Mouse (Mus musculus): ENCODE results near the gene Nemf. TPM values are rescaled to one million over a fixed set of nuclear protein-coding genes. Genes with fewer than 3 reads are reported as not detected.
"Not testable (repeated sequence)": the region's sequence is repeated elsewhere in the genome, so short reads cannot be mapped to it uniquely, and the experiment has no call there.

Gene Nemf
- polyA plus RNA-seq, 1 experiment from 2014 or later: 56.4 TPM

GRCm38 (mm10) chr12:69385542-69386280, 28.7 kb upstream of the Nemf start:
- no peak for ATAC-seq (ENCODE audit: extremely low read depth, insufficient number of reproducible peaks, low FRiP score, low TSS enrichment)
- H3K4me1 ChIP-seq: peaks cover 14% of the 10 kb centered on the region
- H3K36me3 ChIP-seq: no peaks in the 10 kb centered on the region
- H3K4me2 ChIP-seq: no peak overlapping the region
- H3K27me3 ChIP-seq (replicated peaks): no peaks in the 10 kb centered on the region
- no peaks in the 10 kb centered on the region for H3K9me3 ChIP-seq
- H3K27ac ChIP-seq (replicated peaks): no peak overlapping the region
- H3K9ac ChIP-seq: no peak overlapping the region
- WGBS: 70% methylated on average over 6 of the region's 6 CpGs
- no peak overlapping the region for H3K4me3 ChIP-seq

DNA sequence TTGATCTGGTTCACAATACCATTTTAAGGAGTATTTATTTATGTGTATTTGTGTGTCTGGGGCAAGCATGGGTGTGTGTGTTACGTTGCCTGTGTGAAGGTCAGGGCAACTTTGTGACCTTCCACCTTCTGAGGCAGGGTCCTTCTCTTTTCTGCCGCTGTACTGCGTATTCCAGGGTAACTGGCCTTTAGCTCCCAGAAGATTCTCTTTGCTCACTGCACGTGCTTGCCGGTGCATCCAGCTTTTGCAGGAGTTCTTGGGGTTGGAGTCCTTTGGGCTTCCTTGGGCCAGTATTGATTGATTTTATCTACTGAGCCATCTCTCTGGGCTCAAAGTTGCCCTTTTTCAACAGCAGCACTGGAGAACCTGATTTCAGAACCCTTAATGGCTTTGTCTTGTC, 27.6 kb upstream of the Nemf start:
- Histone ChIP-seq H3K4me3 (no peak overlapping the region), H3K4me2 (no peak overlapping the region), H3K9ac (no peak overlapping the region), H3K36me3 (no peaks in the 10 kb centered on the region; the same call in 1 of the 2 replicates), H3K9me3 (no peaks in the 10 kb centered on the region), H3K4me1 (peaks cover 14% of the 10 kb centered on the region), H3K27ac (replicated peaks) (no peak overlapping the region), H3K27me3 (replicated peaks) (no peaks in the 10 kb centered on the region)
- no peak for ATAC-seq (ENCODE audit: extremely low read depth, insufficient number of reproducible peaks, low FRiP score, low TSS enrichment)
- WGBS: 81% methylated on average over 5 of the region's 5 CpGs

GRCm38 (mm10) chr12:69382880-69383279, 25.9 kb upstream of the Nemf start:
- WGBS: 62% methylated on average over 1 of the region's 1 CpGs

DNA sequence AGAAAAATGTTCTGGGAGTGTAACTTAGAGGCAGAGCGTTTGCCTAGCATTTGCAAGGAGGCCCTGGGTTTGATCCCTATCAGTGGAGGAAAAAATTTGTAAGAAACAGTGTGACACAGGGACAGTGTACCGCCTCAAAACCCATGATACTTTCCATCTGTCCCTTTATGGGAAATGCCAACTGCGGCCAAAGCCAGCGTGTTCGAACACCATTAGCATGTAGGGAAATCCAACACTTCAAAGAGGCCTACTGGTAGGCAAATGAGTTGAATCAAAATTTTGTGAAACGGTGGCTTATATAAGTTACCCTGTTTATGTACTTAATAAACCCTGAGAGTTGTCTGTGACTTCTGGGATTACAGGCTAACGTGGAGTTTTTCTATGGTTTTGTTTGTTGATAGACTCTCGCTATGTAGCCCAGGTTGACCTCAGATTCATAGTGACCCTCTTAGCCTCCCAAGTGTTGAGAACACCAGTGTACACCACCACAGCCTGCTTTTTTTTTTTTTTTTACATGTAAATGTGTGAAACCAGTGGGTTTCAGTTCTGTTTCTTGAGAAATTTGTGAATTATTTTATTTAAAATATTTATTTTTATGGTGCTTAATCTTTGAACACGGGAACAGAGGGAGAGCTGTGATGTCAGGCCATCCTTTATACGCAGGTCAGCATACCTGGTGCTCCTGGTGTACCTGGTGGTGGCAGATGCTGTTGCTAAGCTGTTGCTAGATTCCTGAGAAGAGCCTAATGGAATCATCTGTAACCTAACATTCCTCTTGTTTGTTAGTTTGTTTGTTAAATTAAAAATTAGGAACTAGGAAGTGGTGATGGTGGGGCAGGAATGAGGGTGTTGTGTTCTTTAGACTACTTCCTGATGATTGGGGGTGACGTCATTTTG, 21.8 kb upstream of the Nemf start:
- no peak overlapping the region for H3K9ac ChIP-seq
- H3K36me3 ChIP-seq: peaks cover 26% of the 10 kb centered on the region
- ATAC-seq (ENCODE audit: extremely low read depth, insufficient number of reproducible peaks, low FRiP score, low TSS enrichment): no peak
- 82% methylated on average over 11 of the region's 11 CpGs for WGBS
- H3K27ac ChIP-seq (replicated peaks): peak overlapping the region; percentile 57
- no peak overlapping the region for H3K4me3 ChIP-seq
- no peak overlapping the region for H3K4me2 ChIP-seq
- H3K4me1 ChIP-seq: peaks cover 44% of the 10 kb centered on the region
- H3K9me3 ChIP-seq: no peaks in the 10 kb centered on the region
- H3K27me3 ChIP-seq (replicated peaks): no peaks in the 10 kb centered on the region

More at GRCm38 (mm10) chr12:69382880-69383279, 25.9 kb upstream of the Nemf start:
- H3K36me3 ChIP-seq: peaks cover 7% of the 10 kb centered on the region
- no peaks in the 10 kb centered on the region for H3K27me3 ChIP-seq (replicated peaks)
- H3K9ac ChIP-seq: no peak overlapping the region
- no peak overlapping the region for H3K4me3 ChIP-seq
- H3K4me2 ChIP-seq: no peak overlapping the region
- peaks cover 20% of the 10 kb centered on the region for H3K4me1 ChIP-seq
- ATAC-seq (ENCODE audit: extremely low read depth, insufficient number of reproducible peaks, low FRiP score, low TSS enrichment): no peak
- H3K9me3 ChIP-seq: no peaks in the 10 kb centered on the region
- H3K27ac ChIP-seq (replicated peaks): no peak overlapping the region

DNA sequence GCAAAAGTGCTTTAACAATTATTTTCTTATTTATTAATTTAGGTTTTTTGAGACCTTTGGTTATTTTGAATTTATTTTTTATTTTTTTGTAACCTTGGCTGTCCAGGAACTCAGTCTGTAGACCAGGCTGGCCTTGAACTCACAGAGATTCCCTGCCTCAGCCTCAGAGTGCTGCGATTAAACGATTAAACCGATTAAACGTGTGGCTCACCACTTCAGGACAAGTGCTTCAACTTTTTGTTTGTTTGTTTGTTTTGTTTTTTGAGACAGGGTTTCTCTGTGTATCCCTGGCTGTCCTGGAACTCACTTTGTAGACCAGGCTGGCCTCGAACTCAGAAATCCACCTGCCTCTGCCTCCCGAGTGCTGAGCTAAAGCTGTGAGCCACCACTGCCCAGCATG, 20.7 kb upstream of the Nemf start:
- not testable (repeated sequence) for H3K27ac ChIP-seq (replicated peaks); ATAC-seq (ENCODE audit: extremely low read depth, insufficient number of reproducible peaks, low FRiP score, low TSS enrichment); H3K9me3 ChIP-seq; H3K4me3 ChIP-seq; H3K9ac ChIP-seq; H3K4me2 ChIP-seq; H3K27me3 ChIP-seq (replicated peaks)
- peaks cover 36% of the 10 kb centered on the region for H3K36me3 ChIP-seq
- peaks cover 43% of the 10 kb centered on the region for H3K4me1 ChIP-seq
- 91% methylated on average over 6 of the region's 6 CpGs for WGBS

DNA sequence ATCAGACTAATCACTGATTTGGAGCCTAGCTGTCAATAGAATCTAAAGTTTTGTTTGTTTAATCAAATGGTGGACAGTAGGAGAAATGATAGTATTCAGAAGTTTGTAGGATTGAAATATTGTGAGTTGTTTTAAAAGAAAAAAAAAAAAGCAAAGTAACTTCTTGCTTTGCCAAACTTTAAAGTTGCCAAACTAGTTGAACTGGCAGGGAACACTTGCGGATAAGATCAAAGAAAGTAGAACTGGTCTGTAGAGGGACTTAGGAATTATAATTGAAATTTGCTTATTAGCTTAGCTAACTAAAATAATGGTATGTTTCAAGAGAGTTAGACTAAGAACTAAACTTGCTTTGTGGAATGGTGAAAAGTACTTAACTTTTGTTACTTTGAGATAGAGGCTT, 20.2 kb upstream of the Nemf start:
- ATAC-seq (ENCODE audit: extremely low read depth, insufficient number of reproducible peaks, low FRiP score, low TSS enrichment): no peak
- Histone ChIP-seq H3K27me3 (replicated peaks) (no peaks in the 10 kb centered on the region), H3K9ac (no peak overlapping the region), H3K36me3 (peaks cover 36% of the 10 kb centered on the region), H3K9me3 (no peaks in the 10 kb centered on the region), H3K4me1 (peaks cover 41% of the 10 kb centered on the region), H3K4me3 (no peak overlapping the region), H3K27ac (replicated peaks) (no peak overlapping the region), H3K4me2 (no peak overlapping the region)
- WGBS: 91% methylated on average over 1 of the region's 1 CpGs

- Histone ChIP-seq H3K4me2 (peak overlapping the region; percentile 34), H3K4me1 (peaks cover 41% of the 10 kb centered on the region), H3K27ac (replicated peaks) (no peak overlapping the region), H3K36me3 (peaks cover 36% of the 10 kb centered on the region), H3K9ac (peak overlapping the region; percentile 52), H3K9me3 (no peaks in the 10 kb centered on the region), H3K4me3 (no peak overlapping the region), H3K27me3 (replicated peaks) (no peaks in the 10 kb centered on the region)
- ATAC-seq (ENCODE audit: extremely low read depth, insufficient number of reproducible peaks, low FRiP score, low TSS enrichment): no peak
- 67% methylated on average over 2 of the region's 2 CpGs for WGBS
These were observed 19.2 kb upstream of the Nemf start for GRCm38 (mm10) chr12:69376132-69376531.

- H3K4me1 ChIP-seq: peaks cover 46% of the 10 kb centered on the region
- peaks cover 36% of the 10 kb centered on the region for H3K36me3 ChIP-seq
- H3K9ac ChIP-seq: peak overlapping the region; percentile 99
- ATAC-seq (ENCODE audit: extremely low read depth, insufficient number of reproducible peaks, low FRiP score, low TSS enrichment): no peak
- peak overlapping the region; percentile 93 for H3K4me2 ChIP-seq
- H3K4me3 ChIP-seq: peak overlapping the region; percentile 99
- peak overlapping the region; percentile 97 for H3K27ac ChIP-seq (replicated peaks)
- no peaks in the 10 kb centered on the region for H3K9me3 ChIP-seq
- H3K27me3 ChIP-seq (replicated peaks): no peaks in the 10 kb centered on the region
- 30% methylated on average over 11 of the region's 11 CpGs for WGBS
These were observed 17.1 kb upstream of the Nemf start for GRCm38 (mm10) chr12:69373850-69374766.

GRCm38 (mm10) chr12:69372731-69373331, 15.9 kb upstream of the Nemf start:
- Histone ChIP-seq H3K27ac (replicated peaks) (peak overlapping the region; percentile 97), H3K9ac (peak overlapping the region; percentile 99), H3K9me3 (no peaks in the 10 kb centered on the region), H3K4me2 (peak overlapping the region; percentile 93), H3K27me3 (replicated peaks) (no peaks in the 10 kb centered on the region), H3K36me3 (peaks cover 29% of the 10 kb centered on the region), H3K4me1 (peaks cover 36% of the 10 kb centered on the region), H3K4me3 (peak overlapping the region; percentile 99)
- no peak for ATAC-seq (ENCODE audit: extremely low read depth, insufficient number of reproducible peaks, low FRiP score, low TSS enrichment)
- under 1% methylated on average over 42 of the region's 42 CpGs for WGBS

DNA sequence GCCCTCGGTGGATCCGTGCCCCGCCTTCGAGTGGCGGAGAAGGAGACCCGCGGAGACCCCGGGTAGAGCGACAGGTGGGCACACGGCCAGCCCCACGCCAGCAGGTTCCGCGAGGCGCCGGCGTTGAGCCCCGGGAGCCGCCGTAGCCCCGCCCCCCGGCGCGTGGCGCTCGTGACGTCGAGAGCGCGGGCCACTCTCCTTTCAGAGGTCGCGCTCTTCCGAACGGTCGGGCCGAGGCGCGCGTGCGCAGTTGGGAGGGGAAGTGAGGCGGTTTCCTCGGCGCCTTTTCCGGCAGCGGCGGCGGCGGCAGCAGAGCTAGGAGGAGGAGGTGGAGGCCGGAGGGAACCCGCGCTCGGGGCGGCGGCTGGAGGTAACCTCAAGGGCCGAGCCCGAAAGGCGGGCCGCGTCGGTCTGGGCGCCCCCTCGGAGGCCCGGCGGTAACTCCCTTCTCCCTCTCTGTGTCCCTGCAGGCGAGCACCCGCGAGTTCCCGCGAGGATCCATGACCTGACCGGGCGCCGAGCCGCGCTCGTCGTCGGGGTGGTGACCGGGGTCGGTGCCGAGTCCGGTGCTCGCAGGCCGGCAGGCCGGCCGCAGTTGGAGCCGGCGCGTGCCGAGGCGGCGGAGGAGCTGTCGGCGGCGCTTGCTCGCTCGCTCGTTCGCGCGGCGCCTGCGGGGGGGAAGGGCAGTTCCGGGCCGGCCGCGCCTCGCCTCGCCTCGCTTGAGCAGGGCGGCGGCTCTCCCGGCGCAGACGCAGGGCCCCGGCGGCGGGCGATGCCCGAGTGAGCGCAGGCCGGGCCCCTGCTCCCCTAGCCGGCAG, 15.1 kb upstream of the Nemf start, which contains the start of the genes Arf6 and Gm9887:
Gene Arf6 (plus strand): TSS at position 297 of the 818 bp plus-strand sequence.
Gene Gm9887 (minus strand): TSS at position 605 of the 818 bp plus-strand sequence.
- peak; percentile 92 for ATAC-seq (ENCODE audit: extremely low read depth, insufficient number of reproducible peaks, low FRiP score, low TSS enrichment)

More for the DNA sequence above, 15.1 kb upstream of the Nemf start, which contains the start of the genes Arf6 and Gm9887:
- peaks cover 26% of the 10 kb centered on the region for H3K36me3 ChIP-seq
- H3K9ac ChIP-seq: peak within 1 kb of the TSS; percentile 99
- H3K4me1 ChIP-seq: peaks cover 34% of the 10 kb centered on the region
- no peaks in the 10 kb centered on the region for H3K9me3 ChIP-seq
- H3K27me3 ChIP-seq (replicated peaks): no peaks in the 10 kb centered on the region
- H3K27ac ChIP-seq (replicated peaks): peak within 1 kb of the TSS; percentile 97
- H3K4me2 ChIP-seq: peak within 1 kb of the TSS; percentile 93
- under 1% methylated on average over 115 of the region's 121 CpGs for WGBS
- H3K4me3 ChIP-seq: peak within 1 kb of the TSS; percentile 99
